Mouse (Mus musculus) thymus, postnatal 36 days (tissue): Measurements from ENCODE around the gene Olfr137.

Experiments used
- DNase-seq, 2 experiments: peaks; one replicate each; pipeline ENCODE4 v3.0.0; 2022; ENCODE audit warnings: mixed read lengths in 2 of 2

Gene Olfr137

DNA sequence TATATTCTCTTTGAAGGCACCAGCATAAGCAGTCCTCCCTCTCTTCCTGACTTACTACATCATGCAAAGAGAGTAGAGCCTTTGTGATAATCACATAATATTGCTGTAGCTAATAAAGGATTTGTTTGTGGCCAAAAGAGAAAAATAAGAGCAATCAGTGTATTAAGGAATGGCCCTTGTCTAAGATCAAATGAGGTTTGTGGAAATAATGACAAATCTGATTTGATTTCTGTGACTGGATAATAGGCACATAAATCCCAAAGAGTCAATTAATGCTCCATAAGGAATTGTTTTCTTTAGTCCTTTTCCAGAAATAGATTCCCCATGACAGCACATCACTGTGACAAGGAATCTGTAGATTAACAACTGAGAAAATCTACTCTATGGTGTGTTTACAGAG, at the start of gene Olfr137:
Olfr137 (minus strand) TSS at position 101 of the 400 bp plus-strand sequence.
- no peak for DNase-seq

DNA sequence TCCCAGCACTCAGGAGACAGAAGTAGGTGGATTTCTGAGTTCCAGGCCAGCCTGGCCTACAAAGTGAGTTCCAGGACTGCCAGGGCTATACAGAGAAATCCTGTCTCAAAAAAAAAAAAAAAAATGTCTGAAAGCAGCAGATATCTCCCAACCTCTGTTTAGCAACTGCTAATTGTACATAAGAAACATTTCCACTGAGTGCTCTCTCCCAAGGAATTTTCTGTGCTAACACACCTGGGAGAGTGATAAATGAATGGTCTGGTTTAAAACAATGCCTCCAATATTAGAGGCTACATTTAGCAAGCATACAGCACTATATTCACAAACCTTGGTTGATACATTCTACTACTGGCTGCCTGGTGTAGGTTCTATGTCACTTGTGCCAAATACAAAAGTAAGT, 22.2 kb upstream of the Olfr137 start, which contains the start of gene Olfr136:
Olfr136 (plus strand) TSS at position 301 of the 400 bp plus-strand sequence.
- no peak for DNase-seq

DNA sequence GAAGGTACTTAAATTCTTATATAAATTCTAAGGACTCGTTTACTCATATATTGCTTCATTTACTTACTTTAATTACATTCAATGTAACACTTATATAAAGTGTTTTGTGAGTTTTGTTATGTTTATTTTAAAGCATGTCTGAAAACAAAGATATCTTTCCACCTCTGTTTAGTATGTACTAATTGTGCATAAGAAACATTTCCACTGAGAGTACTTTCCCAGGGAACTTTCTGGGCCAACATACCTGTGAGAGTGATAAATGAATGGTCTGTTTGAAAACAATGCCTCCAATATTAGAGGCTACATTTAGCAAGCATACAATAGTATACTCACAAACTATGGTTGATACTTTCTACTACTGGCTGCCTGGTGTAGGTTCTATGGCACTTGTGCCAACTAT, 46.6 kb downstream of the Olfr137 start, which contains the start of gene Olfr138:
Olfr138 (plus strand) TSS at position 301 of the 400 bp plus-strand sequence.
- DNase-seq = no peak
